Mouse (Mus musculus): ENCODE results near the gene C1qa. TPM values are rescaled to one million over a fixed set of nuclear protein-coding genes. Genes with fewer than 3 reads are reported as not detected.

C1qa gene
- polyA plus RNA-seq (2015; fragmentation: Nextera tagmentation; extraction: Ambion mirVana) = 22.9 and 26.3 TPM in 2 replicates

- Histone ChIP-seq H3K27me3 (ENCODE audit: control insufficient read depth, insufficient read depth, low read depth, low read length) (peaks cover 24% of the 10 kb centered on the region), H3K4me3 (ENCODE audit: low read depth, low read length) (no peak within 1 kb of the TSS), H3K27ac (ENCODE audit: low read length) (no peak within 1 kb of the TSS), H3K9ac (ENCODE audit: low read depth, low read length) (no peak within 1 kb of the TSS), H3K36me3 (ENCODE audit: control insufficient read depth, insufficient read depth, low read length) (no peaks in the 10 kb centered on the region), H3K4me1 (ENCODE audit: control insufficient read depth, insufficient read depth, low read length) (peaks cover 6% of the 10 kb centered on the region; the same call in 1 of the 2 replicates), H3K4me2 (ENCODE audit: low read length) (no peak within 1 kb of the TSS), H3K9me3 (replicated peaks; ENCODE audit: control insufficient read depth, low read length, poor library complexity, severe bottlenecking) (no peaks in the 10 kb centered on the region)
- WGBS = 82% methylated on average over 9 of the region's 9 CpGs
- no peak for ATAC-seq
Measured at GRCm38 (mm10) chr4:136898637-136899036, at the start of gene C1qa. TSS of gene C1qa (minus strand) at chr4:136898803.

DNA sequence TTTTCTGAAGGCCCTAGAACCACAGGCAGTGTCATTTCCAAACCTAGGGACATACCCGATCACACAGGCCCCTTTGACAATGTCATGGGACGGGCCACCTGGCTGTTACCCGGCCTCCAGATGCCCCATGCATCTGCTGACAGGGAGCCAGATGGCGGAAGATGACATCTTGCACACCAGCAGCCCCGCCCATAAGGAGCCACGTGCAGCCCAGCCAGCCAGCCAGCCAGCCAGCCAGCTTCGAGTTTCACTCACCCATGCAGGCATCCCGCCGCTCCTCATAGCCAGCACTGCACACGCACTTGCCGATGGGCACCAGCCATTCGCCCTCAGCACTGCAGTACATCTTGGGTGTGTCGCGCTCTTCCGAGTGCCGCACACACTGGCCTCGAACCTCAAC is 46.8 kb upstream of the C1qa start:
- Histone ChIP-seq H3K9me3 (replicated peaks; ENCODE audit: control insufficient read depth, low read length, poor library complexity, severe bottlenecking) (no peaks in the 10 kb centered on the region), H3K4me2 (ENCODE audit: low read length) (no peak overlapping the region), H3K9ac (ENCODE audit: low read depth, low read length) (no peak overlapping the region), H3K36me3 (ENCODE audit: control insufficient read depth, insufficient read depth, low read length) (no peaks in the 10 kb centered on the region), H3K4me1 (ENCODE audit: control insufficient read depth, insufficient read depth, low read length) (peaks cover 20% of the 10 kb centered on the region), H3K27me3 (ENCODE audit: control insufficient read depth, insufficient read depth, low read depth, low read length) (peaks cover 8% of the 10 kb centered on the region), H3K4me3 (ENCODE audit: low read depth, low read length) (no peak overlapping the region), H3K27ac (ENCODE audit: low read length) (no peak overlapping the region)
- WGBS = 67% methylated on average over 17 of the region's 17 CpGs
- ATAC-seq = no peak

DNA sequence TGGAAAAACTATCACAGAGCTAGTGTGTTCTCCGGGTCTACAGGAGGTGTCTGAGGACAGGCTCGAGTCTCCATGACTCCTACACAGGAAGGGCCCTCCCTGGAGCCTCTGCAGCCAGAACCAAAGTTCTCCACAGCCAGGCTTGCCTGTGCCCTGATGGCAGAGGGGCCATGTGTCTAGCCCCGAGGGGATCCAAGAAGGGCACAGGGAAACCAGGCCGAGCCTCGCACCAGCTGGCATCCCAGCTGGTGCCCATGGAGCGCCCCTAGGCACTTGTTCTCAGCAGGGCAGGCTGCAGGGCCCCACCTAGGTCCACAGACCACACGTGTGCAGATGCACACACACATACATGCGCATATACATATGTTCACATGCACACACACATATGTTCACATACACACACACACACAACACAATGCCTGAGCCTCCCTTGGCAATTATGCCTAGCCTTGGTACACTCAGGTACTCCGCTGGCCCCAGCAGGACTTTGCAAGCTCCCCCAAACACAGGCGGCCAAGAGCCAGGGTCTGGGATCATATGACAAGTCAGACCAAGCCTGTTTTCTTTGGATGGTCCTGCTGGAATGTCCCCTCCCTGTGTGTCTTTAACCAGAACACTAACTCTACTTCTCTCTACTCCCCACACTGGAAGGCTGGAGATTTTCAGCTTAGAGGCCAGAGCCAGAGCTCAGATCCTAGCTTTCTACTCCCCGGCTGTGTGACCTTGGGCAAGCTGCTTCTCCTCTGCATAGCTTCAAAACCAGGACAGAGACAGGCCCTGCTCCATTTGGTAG is 46.2 kb upstream of the C1qa start:
- no peaks in the 10 kb centered on the region for H3K9me3 ChIP-seq (replicated peaks; ENCODE audit: control insufficient read depth, low read length, poor library complexity, severe bottlenecking)
- peaks cover 18% of the 10 kb centered on the region for H3K4me1 ChIP-seq (ENCODE audit: control insufficient read depth, insufficient read depth, low read length)
- no peak overlapping the region for H3K9ac ChIP-seq (ENCODE audit: low read depth, low read length)
- peaks cover 1% of the 10 kb centered on the region for H3K27me3 ChIP-seq (ENCODE audit: control insufficient read depth, insufficient read depth, low read depth, low read length)
- no peaks in the 10 kb centered on the region for H3K36me3 ChIP-seq (ENCODE audit: control insufficient read depth, insufficient read depth, low read length)
- WGBS = 74% methylated on average over 11 of the region's 11 CpGs
- ATAC-seq = no peak
- H3K27ac ChIP-seq (ENCODE audit: low read length) = no peak overlapping the region
- H3K4me2 ChIP-seq (ENCODE audit: low read length) = no peak overlapping the region
- no peak overlapping the region for H3K4me3 ChIP-seq (ENCODE audit: low read depth, low read length)

GRCm38 (mm10) chr4:136943175-136943574 is 44.6 kb upstream of the C1qa start:
- peak overlapping the region; percentile 46; the same call in 1 of the 2 replicates for H3K9ac ChIP-seq (ENCODE audit: low read depth, low read length)
- H3K36me3 ChIP-seq (ENCODE audit: control insufficient read depth, insufficient read depth, low read length) = no peaks in the 10 kb centered on the region
- no peaks in the 10 kb centered on the region for H3K9me3 ChIP-seq (replicated peaks; ENCODE audit: control insufficient read depth, low read length, poor library complexity, severe bottlenecking)
- no peak overlapping the region for H3K4me3 ChIP-seq (ENCODE audit: low read depth, low read length)
- no peak for ATAC-seq
- peak overlapping the region; percentile 30; the same call in 1 of the 2 replicates for H3K4me2 ChIP-seq (ENCODE audit: low read length)
- no peaks in the 10 kb centered on the region; the same call in none of the 2 replicates for H3K27me3 ChIP-seq (ENCODE audit: control insufficient read depth, insufficient read depth, low read depth, low read length)
- peaks cover 16% of the 10 kb centered on the region for H3K4me1 ChIP-seq (ENCODE audit: control insufficient read depth, insufficient read depth, low read length)
- H3K27ac ChIP-seq (ENCODE audit: low read length) = no peak overlapping the region
- 23% methylated on average over 13 of the region's 13 CpGs for WGBS

DNA sequence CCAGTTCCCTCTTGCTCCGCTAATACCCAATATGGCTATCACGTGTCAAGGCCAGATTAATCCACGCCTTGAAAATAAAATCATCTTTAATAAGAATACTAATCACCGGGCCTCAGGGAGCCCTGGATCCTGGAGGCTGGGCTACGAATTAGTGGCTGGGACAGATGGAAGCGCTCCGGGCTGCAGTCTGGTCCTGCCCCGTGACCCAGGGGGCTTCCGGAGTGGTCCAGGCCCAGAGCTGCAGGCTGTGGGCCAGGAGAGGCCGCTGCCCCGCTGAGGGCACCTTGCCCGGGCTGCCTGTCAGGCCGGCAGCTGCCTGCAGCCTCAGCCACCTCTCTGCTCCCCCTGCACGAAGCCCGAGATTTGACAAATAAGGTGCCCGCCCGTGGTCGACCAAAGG is 44.2 kb upstream of the C1qa start:
- Histone ChIP-seq H3K9me3 (replicated peaks; ENCODE audit: control insufficient read depth, low read length, poor library complexity, severe bottlenecking) (no peaks in the 10 kb centered on the region), H3K4me3 (ENCODE audit: low read depth, low read length) (no peak overlapping the region), H3K36me3 (ENCODE audit: control insufficient read depth, insufficient read depth, low read length) (no peaks in the 10 kb centered on the region), H3K4me1 (ENCODE audit: control insufficient read depth, insufficient read depth, low read length) (peaks cover 16% of the 10 kb centered on the region), H3K9ac (ENCODE audit: low read depth, low read length) (peak overlapping the region; percentile 46; the same call in 1 of the 2 replicates), H3K27ac (ENCODE audit: low read length) (peak overlapping the region; percentile 61; the same call in 1 of the 2 replicates), H3K4me2 (ENCODE audit: low read length) (peak overlapping the region; percentile 30), H3K27me3 (ENCODE audit: control insufficient read depth, insufficient read depth, low read depth, low read length) (no peaks in the 10 kb centered on the region; the same call in none of the 2 replicates)
- WGBS = 14% methylated on average over 18 of the region's 18 CpGs
- no peak for ATAC-seq

GRCm38 (mm10) chr4:136937935-136938334 is 39.3 kb upstream of the C1qa start:
- Histone ChIP-seq H3K4me2 (ENCODE audit: low read length) (no peak overlapping the region), H3K36me3 (ENCODE audit: control insufficient read depth, insufficient read depth, low read length) (peaks cover under 1% of the 10 kb centered on the region; the same call in 1 of the 2 replicates), H3K9ac (ENCODE audit: low read depth, low read length) (no peak overlapping the region), H3K9me3 (replicated peaks; ENCODE audit: control insufficient read depth, low read length, poor library complexity, severe bottlenecking) (no peaks in the 10 kb centered on the region), H3K27me3 (ENCODE audit: control insufficient read depth, insufficient read depth, low read depth, low read length) (peaks cover 6% of the 10 kb centered on the region), H3K27ac (ENCODE audit: low read length) (no peak overlapping the region), H3K4me1 (ENCODE audit: control insufficient read depth, insufficient read depth, low read length) (peaks cover 10% of the 10 kb centered on the region), H3K4me3 (ENCODE audit: low read depth, low read length) (no peak overlapping the region)
- no peak for ATAC-seq
- 84% methylated on average over 5 of the region's 5 CpGs for WGBS

- Histone ChIP-seq H3K27ac (ENCODE audit: low read length) (no peak overlapping the region), H3K27me3 (ENCODE audit: control insufficient read depth, insufficient read depth, low read depth, low read length) (peaks cover 7% of the 10 kb centered on the region)
Measured at GRCm38 (mm10) chr4:136937344-136937743, 38.7 kb upstream of the C1qa start.

DNA sequence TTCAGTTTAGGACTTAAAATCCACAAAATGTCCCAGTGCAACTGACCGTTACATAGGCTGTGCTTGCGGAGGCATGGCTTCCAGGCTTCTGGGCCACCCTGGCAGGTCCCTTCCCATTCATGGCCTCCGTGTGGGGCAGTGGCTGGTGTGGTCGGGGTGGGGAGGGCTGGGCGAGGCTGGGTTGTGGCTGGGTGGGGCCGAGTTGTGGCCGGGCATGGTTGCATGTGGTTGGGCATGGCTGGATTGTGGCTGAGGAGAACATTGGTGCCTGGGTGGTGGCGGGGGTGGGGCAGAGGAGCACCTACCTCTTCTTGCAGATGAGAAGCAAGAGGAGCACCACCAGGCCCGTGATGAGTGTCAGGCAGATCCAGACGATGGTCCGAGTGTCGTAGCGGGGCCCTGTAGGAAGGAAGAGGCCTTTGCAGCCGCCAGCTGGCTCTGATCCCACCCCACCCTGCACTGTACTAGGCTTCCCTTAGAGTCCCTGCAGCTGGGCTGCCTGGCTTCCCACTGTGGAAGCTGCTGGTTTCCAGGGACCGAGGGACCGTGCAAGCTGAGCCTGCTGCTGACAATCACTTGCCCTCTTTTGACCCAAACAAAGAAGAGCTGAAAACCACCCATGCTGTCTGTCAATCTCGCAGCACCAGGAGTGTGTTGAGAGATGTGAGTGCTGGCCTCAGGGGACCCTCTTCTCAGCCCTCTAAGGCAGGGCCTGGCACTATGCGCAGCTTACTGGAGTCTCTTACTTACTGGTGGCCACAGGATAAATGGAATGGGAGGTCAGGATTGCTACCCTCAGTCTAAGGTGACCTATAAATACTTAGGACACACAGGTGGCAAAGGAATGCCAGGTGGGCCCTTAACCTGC is 36.4 kb upstream of the C1qa start:
- peaks cover 12% of the 10 kb centered on the region for H3K27me3 ChIP-seq (ENCODE audit: control insufficient read depth, insufficient read depth, low read depth, low read length)
- ATAC-seq = no peak

More at GRCm38 (mm10) chr4:136937344-136937743, 38.7 kb upstream of the C1qa start:
- H3K4me3 ChIP-seq (ENCODE audit: low read depth, low read length) = no peak overlapping the region
- no peak overlapping the region for H3K4me2 ChIP-seq (ENCODE audit: low read length)
- H3K36me3 ChIP-seq (ENCODE audit: control insufficient read depth, insufficient read depth, low read length) = peaks cover 2% of the 10 kb centered on the region; the same call in 1 of the 2 replicates
- H3K9ac ChIP-seq (ENCODE audit: low read depth, low read length) = no peak overlapping the region
- H3K9me3 ChIP-seq (replicated peaks; ENCODE audit: control insufficient read depth, low read length, poor library complexity, severe bottlenecking) = no peaks in the 10 kb centered on the region
- WGBS = 82% methylated on average over 4 of the region's 4 CpGs
- H3K4me1 ChIP-seq (ENCODE audit: control insufficient read depth, insufficient read depth, low read length) = peaks cover 4% of the 10 kb centered on the region
- no peak for ATAC-seq

More for the DNA sequence above, 36.4 kb upstream of the C1qa start:
- no peaks in the 10 kb centered on the region for H3K4me1 ChIP-seq (ENCODE audit: control insufficient read depth, insufficient read depth, low read length)
- no peaks in the 10 kb centered on the region for H3K9me3 ChIP-seq (replicated peaks; ENCODE audit: control insufficient read depth, low read length, poor library complexity, severe bottlenecking)
- no peak overlapping the region for H3K4me2 ChIP-seq (ENCODE audit: low read length)
- H3K4me3 ChIP-seq (ENCODE audit: low read depth, low read length) = no peak overlapping the region
- H3K36me3 ChIP-seq (ENCODE audit: control insufficient read depth, insufficient read depth, low read length) = peaks cover 2% of the 10 kb centered on the region; the same call in 1 of the 2 replicates
- WGBS = 40% methylated on average over 18 of the region's 18 CpGs
- H3K27ac ChIP-seq (ENCODE audit: low read length) = no peak overlapping the region
- no peak overlapping the region for H3K9ac ChIP-seq (ENCODE audit: low read depth, low read length)
